Mouse (Mus musculus): ENCODE results near the gene Fosb. TPM values are rescaled to one million over a fixed set of nuclear protein-coding genes. Genes with fewer than 3 reads are reported as not detected.

The Fosb gene
- total RNA-seq, 4 experiments from 2014 or later: 11.1 to 15.1 (median 13.8) TPM

GRCm38 (mm10) chr7:19331910-19332309, 22.1 kb upstream of the Fosb start:
- DNase-seq (ENCODE audit: low spot score in 2 of 2): no peak

GRCm38 (mm10) chr7:19328425-19328824, 18.6 kb upstream of the Fosb start:
- no peak for DNase-seq (ENCODE audit: low spot score in 2 of 2)

GRCm38 (mm10) chr7:19327782-19328181, 17.9 kb upstream of the Fosb start:
- no peak for DNase-seq (ENCODE audit: low spot score in 2 of 2)

- peak; percentile 70 to 89 for DNase-seq (ENCODE audit: low spot score in 2 of 2)
Measured at GRCm38 (mm10) chr7:19327128-19327527, 17.3 kb upstream of the Fosb start.

- DNase-seq (ENCODE audit: low spot score in 2 of 2): peak in 1 of 2 experiments; percentile 71
Measured at GRCm38 (mm10) chr7:19326359-19326758, 16.5 kb upstream of the Fosb start.

- no peak for DNase-seq (ENCODE audit: low spot score in 2 of 2)
Measured at GRCm38 (mm10) chr7:19325262-19326199, 15.7 kb upstream of the Fosb start.

GRCm38 (mm10) chr7:19324221-19324620, 14.4 kb upstream of the Fosb start:
- DNase-seq (ENCODE audit: low spot score in 2 of 2): no peak

GRCm38 (mm10) chr7:19322489-19322888, 12.6 kb upstream of the Fosb start:
- no peak for DNase-seq (ENCODE audit: low spot score in 2 of 2)

GRCm38 (mm10) chr7:19321464-19321863, 11.6 kb upstream of the Fosb start:
- DNase-seq (ENCODE audit: low spot score in 2 of 2): no peak

- DNase-seq (ENCODE audit: low spot score in 2 of 2): no peak
Measured at GRCm38 (mm10) chr7:19320637-19321036, 10.8 kb upstream of the Fosb start.

- peak; percentile 89 to 95 for DNase-seq (ENCODE audit: low spot score in 2 of 2)
Measured at GRCm38 (mm10) chr7:19319906-19320305, 10.1 kb upstream of the Fosb start.

GRCm38 (mm10) chr7:19319458-19319857, 9.6 kb upstream of the Fosb start:
- no peak for DNase-seq (ENCODE audit: low spot score in 2 of 2)

- no peak for DNase-seq (ENCODE audit: low spot score in 2 of 2)
Measured at GRCm38 (mm10) chr7:19318676-19319075, 8.8 kb upstream of the Fosb start.

GRCm38 (mm10) chr7:19318201-19318600, 8.3 kb upstream of the Fosb start:
- DNase-seq (ENCODE audit: low spot score in 2 of 2): no peak

- no peak for DNase-seq (ENCODE audit: low spot score in 2 of 2)
Measured at GRCm38 (mm10) chr7:19316451-19317161, 6.8 kb upstream of the Fosb start.

- DNase-seq (ENCODE audit: low spot score in 2 of 2): no peak
Measured at GRCm38 (mm10) chr7:19314033-19314432, 4.2 kb upstream of the Fosb start.

GRCm38 (mm10) chr7:19311991-19312390, 2.1 kb upstream of the Fosb start:
- no peak for DNase-seq (ENCODE audit: low spot score in 2 of 2)

- DNase-seq (ENCODE audit: low spot score in 2 of 2): no peak
Measured at GRCm38 (mm10) chr7:19309278-19309883, 470 bp downstream of the Fosb start.

GRCm38 (mm10) chr7:19308454-19309277, 1.2 kb downstream of the Fosb start:
- DNase-seq (ENCODE audit: low spot score in 2 of 2): peak; percentile 87 to 96

GRCm38 (mm10) chr7:19307739-19308453, 2.0 kb downstream of the Fosb start:
- DNase-seq (ENCODE audit: low spot score in 2 of 2): peak in 1 of 2 experiments; percentile 80

Measured in left cerebral cortex, adult 8-10 months (tissue).